Mouse (Mus musculus) MEL (cell line): ENCODE results near the gene Rbm25. TPM values are rescaled to one million over a fixed set of nuclear protein-coding genes. Genes with fewer than 3 reads are reported as not detected.

Experiments
- DNase-seq: peaks from one replicate; pipeline ENCODE4 v3.0.0; 2011; ENCODE audit warnings: low read depth, low spot score
- H3K27ac ChIP-seq: 2 replicates; pipeline ENCODE4 v1.5.1; 2012; ENCODE audit warnings: low read depth, mild to moderate bottlenecking, control low read depth, low read length, moderate library complexity; ENCODE audit not compliant: control insufficient read depth
- H3K27me3 ChIP-seq, 2 experiments: fragments of 150-350 bp in 1 of 2; sonication (generic) in 1 of 2; 2 replicates each; pipeline ENCODE4 v1.6.1; 2012; ENCODE audit warnings: low read length in 2 of 2, mild to moderate bottlenecking in 2 of 2, improper control_type of control experiment in 1 of 2, moderate library complexity in 1 of 2; ENCODE audit not compliant: insufficient read depth in 2 of 2, control insufficient read depth in 1 of 2
- H3K36me3 ChIP-seq, 2 experiments: 2 replicates each; pipeline ENCODE4 v1.6.1; 2012 to 2014; ENCODE audit warnings: low read length in 2 of 2, improper control_type of control experiment in 1 of 2, inconsistent platforms in 1 of 2, mild to moderate bottlenecking in 1 of 2; ENCODE audit not compliant: insufficient read depth in 2 of 2, control insufficient read depth in 1 of 2
- H3K4me1 ChIP-seq, 2 experiments: fragments of 150-350 bp in 1 of 2; sonication (generic) in 1 of 2; 2 replicates each; pipeline ENCODE4 v1.6.1; 2012; ENCODE audit warnings: low read length in 2 of 2, improper control_type of control experiment in 1 of 2, mild to moderate bottlenecking in 1 of 2; ENCODE audit not compliant: insufficient read depth in 2 of 2, control insufficient read depth in 1 of 2
- H3K4me3 ChIP-seq, 2 experiments: fragments of 150-350 bp in 1 of 2; sonication (generic) in 1 of 2; 2 replicates each; pipeline ENCODE4 v1.5.1; 2012; ENCODE audit warnings: low read depth in 2 of 2, low read length in 2 of 2, mild to moderate bottlenecking in 2 of 2, moderate library complexity in 2 of 2, control low read depth in 1 of 2, improper control_type of control experiment in 1 of 2; ENCODE audit not compliant: control insufficient read depth in 1 of 2, insufficient read depth in 1 of 2
- H3K79me2 ChIP-seq: 2 replicates; pipeline ENCODE4 v1.6.1; 2012; ENCODE audit warnings: mild to moderate bottlenecking, low read length, moderate library complexity; ENCODE audit not compliant: control insufficient read depth, poor library complexity, insufficient read depth
- H3K9ac ChIP-seq: 2 replicates; pipeline ENCODE4 v1.6.1; 2012; ENCODE audit warnings: low read depth, mild to moderate bottlenecking, control low read depth, low read length, moderate library complexity; ENCODE audit not compliant: control insufficient read depth, poor library complexity, severe bottlenecking
- H3K9me3 ChIP-seq: fragments of 150-350 bp; sonication (generic); replicated peaks from 2 replicates; pipeline ENCODE4 v1.6.1; 2012; ENCODE audit warnings: mild to moderate bottlenecking, low read length, improper control_type of control experiment, moderate library complexity; ENCODE audit not compliant: insufficient read depth
- BHLHE40 ChIP-seq: IDR thresholded peaks from 2 replicates; pipeline ENCODE4 v1.6.1; 2012; ENCODE audit warnings: low read depth, mild to moderate bottlenecking, inconsistent platforms, low read length, improper control_type of control experiment, borderline replicate concordance
- CHD1 ChIP-seq: IDR thresholded peaks from 2 replicates; pipeline ENCODE4 v1.6.1; 2012; ENCODE audit warnings: low read depth, mild to moderate bottlenecking, inconsistent platforms, low read length, improper control_type of control experiment
- CTCF ChIP-seq, 3 experiments: IDR thresholded peaks in 2 of 3; conservative IDR thresholded peaks in 1 of 3; 2 replicates each; pipeline ENCODE4 v1.5.1; 2011 to 2012; ENCODE audit warnings: low read length in 3 of 3, low read depth in 2 of 3, mild to moderate bottlenecking in 2 of 3, improper control_type of control experiment in 1 of 3, inconsistent platforms in 1 of 3, mixed read lengths in 1 of 3, moderate library complexity in 1 of 3; ENCODE audit not compliant: control insufficient read depth in 1 of 3, insufficient read depth in 1 of 3, poor library complexity in 1 of 3, severe bottlenecking in 1 of 3
- ELF1 ChIP-seq: IDR thresholded peaks from 2 replicates; pipeline ENCODE4 v1.6.1; 2014; ENCODE audit warnings: low read depth, mild to moderate bottlenecking, inconsistent platforms, low read length, improper control_type of control experiment, moderate library complexity
- EP300 ChIP-seq, 2 experiments: IDR thresholded peaks; 2 replicates each; pipeline ENCODE4 v1.6.1; 2011; ENCODE audit warnings: improper control_type of control experiment in 2 of 2, low read length in 2 of 2, low read depth in 1 of 2, mild to moderate bottlenecking in 1 of 2
- ETS1 ChIP-seq: IDR thresholded peaks from 2 replicates; pipeline ENCODE4 v1.6.1; 2012; ENCODE audit warnings: low read depth, mild to moderate bottlenecking, inconsistent platforms, low read length, improper control_type of control experiment, moderate library complexity
- GABPA ChIP-seq: IDR thresholded peaks from 2 replicates; pipeline ENCODE4 v1.6.1; 2012; ENCODE audit warnings: low read depth, mild to moderate bottlenecking, inconsistent platforms, low read length, improper control_type of control experiment, moderate library complexity
- GATA1 ChIP-seq: IDR thresholded peaks from 2 replicates; pipeline ENCODE4 v1.6.1; 2011; ENCODE audit warnings: low read depth, low read length, improper control_type of control experiment
- HCFC1 ChIP-seq: IDR thresholded peaks from 2 replicates; pipeline ENCODE4 v1.6.1; 2012; ENCODE audit warnings: low read depth, mild to moderate bottlenecking, inconsistent platforms, low read length, improper control_type of control experiment, moderate library complexity
- JUND ChIP-seq: IDR thresholded peaks from 2 replicates; pipeline ENCODE4 v1.6.1; 2011; ENCODE audit warnings: low read depth, mild to moderate bottlenecking, improper control_type of control experiment, low read length
- KAT2A ChIP-seq: conservative IDR thresholded peaks from 2 replicates; pipeline ENCODE4 v1.6.1; 2012; ENCODE audit warnings: low read depth, low read length, improper control_type of control experiment, inconsistent platforms
- MAFK ChIP-seq: IDR thresholded peaks from 2 replicates; pipeline ENCODE4 v1.6.1; 2011; ENCODE audit warnings: low read depth, mild to moderate bottlenecking, low read length, improper control_type of control experiment, borderline replicate concordance
- MAX ChIP-seq: IDR thresholded peaks from 2 replicates; pipeline ENCODE4 v1.6.1; 2011; ENCODE audit warnings: low read length, improper control_type of control experiment
- MEF2A ChIP-seq: IDR thresholded peaks from 2 replicates; pipeline ENCODE4 v1.6.1; 2014; ENCODE audit warnings: low read depth, mild to moderate bottlenecking, inconsistent platforms, low read length, improper control_type of control experiment; ENCODE audit not compliant: poor library complexity, insufficient replicate concordance, severe bottlenecking; ENCODE audit errors: extremely low read depth
- MYB ChIP-seq: IDR thresholded peaks from 2 replicates; pipeline ENCODE4 v1.6.1; 2011; ENCODE audit warnings: mild to moderate bottlenecking, low read depth, low read length, improper control_type of control experiment
- MYC ChIP-seq: IDR thresholded peaks from 2 replicates; pipeline ENCODE4 v1.6.1; 2011; ENCODE audit warnings: low read depth, mild to moderate bottlenecking, low read length, improper control_type of control experiment, moderate library complexity
- NRF1 ChIP-seq: IDR thresholded peaks from 2 replicates; pipeline ENCODE4 v1.6.1; 2014; ENCODE audit warnings: low read depth, mild to moderate bottlenecking, inconsistent platforms, low read length, improper control_type of control experiment, moderate library complexity; ENCODE audit not compliant: poor library complexity, insufficient read depth, severe bottlenecking
- POLR2AphosphoS2 ChIP-seq: IDR thresholded peaks from 2 replicates; pipeline ENCODE4 v1.6.1; 2011; ENCODE audit warnings: low read length, improper control_type of control experiment
- POLR2AphosphoS5 ChIP-seq: IDR thresholded peaks from 2 replicates; pipeline ENCODE4 v1.6.1; 2012; ENCODE audit warnings: low read depth, borderline replicate concordance, mild to moderate bottlenecking, inconsistent platforms, low read length, moderate library complexity, mixed read lengths
- SIN3A ChIP-seq: IDR thresholded peaks from 2 replicates; pipeline ENCODE4 v1.6.1; 2012; ENCODE audit warnings: low read length, improper control_type of control experiment, inconsistent platforms
- SMC3 ChIP-seq: IDR thresholded peaks from 2 replicates; pipeline ENCODE4 v1.6.1; 2011; ENCODE audit warnings: low read depth, low read length, improper control_type of control experiment
- TAL1 ChIP-seq: IDR thresholded peaks from 2 replicates; pipeline ENCODE4 v1.6.1; 2012; ENCODE audit warnings: mild to moderate bottlenecking, inconsistent platforms, low read length, moderate library complexity, mixed read lengths
- TCF12 ChIP-seq: IDR thresholded peaks from 2 replicates; pipeline ENCODE4 v1.6.1; 2014; ENCODE audit warnings: low read depth, mild to moderate bottlenecking, inconsistent platforms, low read length, improper control_type of control experiment, moderate library complexity
- UBTF ChIP-seq: IDR thresholded peaks from 2 replicates; pipeline ENCODE4 v1.6.1; 2012; ENCODE audit warnings: low read depth, mild to moderate bottlenecking, inconsistent platforms, low read length, improper control_type of control experiment, moderate library complexity, borderline replicate concordance; ENCODE audit not compliant: insufficient read depth
- USF1 ChIP-seq: IDR thresholded peaks from 2 replicates; pipeline ENCODE4 v1.6.1; 2014; ENCODE audit warnings: low read depth, mild to moderate bottlenecking, inconsistent platforms, low read length, improper control_type of control experiment, moderate library complexity
- ZC3H11A ChIP-seq: IDR thresholded peaks from 2 replicates; pipeline ENCODE4 v1.6.1; 2012; ENCODE audit warnings: low read depth, mild to moderate bottlenecking, inconsistent platforms, low read length, improper control_type of control experiment
- ZKSCAN1 ChIP-seq: IDR thresholded peaks from 2 replicates; pipeline ENCODE4 v1.6.1; 2012; ENCODE audit warnings: low read depth, mild to moderate bottlenecking, inconsistent platforms, low read length, improper control_type of control experiment, moderate library complexity
- ZNF384 ChIP-seq: IDR thresholded peaks from 2 replicates; pipeline ENCODE4 v1.6.1; 2012; ENCODE audit warnings: low read depth, mild to moderate bottlenecking, inconsistent platforms, low read length, improper control_type of control experiment
- polyA plus RNA-seq, 2 experiments: library from polyadenylated mRNA; stranded (reverse) in 1 of 2; unstranded in 1 of 2; fragments of >175 nt in 1 of 2; fragments of >200 nt in 1 of 2; gene quantifications; 2 replicates each; pipeline versions ENCODE4 v1.2.1 to v1.2.4; 2012; ENCODE audit warnings: low replicate concordance in 2 of 2, low read depth in 1 of 2; ENCODE audit not compliant: insufficient read length in 2 of 2, insufficient read depth in 1 of 2, missing spikeins in 1 of 2
- total RNA-seq: library from RNA; depleted of rRNA; stranded (reverse); fragments of 300-350 nt; gene quantifications from 2 replicates; pipeline ENCODE4 v1.2.3, GENCODE M21; 2012

The Rbm25 gene
- total and polyA plus RNA-seq, 3 experiments, result 77.3 to 375 (median 124) TPM

DNA sequence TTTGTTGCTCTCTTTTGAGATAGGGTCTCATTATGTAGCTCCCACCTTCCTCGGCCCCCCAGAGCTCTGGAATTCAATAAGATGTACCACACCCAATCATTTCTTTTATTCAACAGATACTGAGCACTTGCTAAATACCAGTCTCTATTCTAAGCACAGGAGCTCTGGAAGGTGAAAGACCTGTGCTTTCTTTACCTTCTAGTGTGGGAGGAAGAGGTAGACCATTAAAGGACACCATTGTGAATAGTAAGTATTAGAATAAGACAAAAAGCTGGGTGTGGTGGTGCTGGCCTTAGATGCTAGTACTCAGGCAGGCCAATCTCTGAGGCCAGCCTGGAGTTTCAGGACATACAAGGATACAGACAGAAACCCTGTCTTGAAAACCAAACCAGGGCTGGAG is 6.7 kb upstream of the Rbm25 start:
- Histone ChIP-seq H3K27me3 (no peaks in the 10 kb centered on the region), H3K4me3 (no peak overlapping the region), H3K27ac (no peak overlapping the region), H3K9ac (no peak overlapping the region), H3K4me1 (no peaks in the 10 kb centered on the region), H3K36me3 (no peaks in the 10 kb centered on the region), H3K9me3 (no peaks in the 10 kb centered on the region), H3K79me2 (no peaks in the 10 kb centered on the region)
- DNase-seq, result no peak
- TF ChIP-seq MAFK, result no peak
- TF ChIP-seq GATA1, result no peak
- no peak for TF ChIP-seq ZNF384
- TF ChIP-seq CHD1, result no peak
- TF ChIP-seq MYB, result no peak
- no peak for TF ChIP-seq NRF1

DNA sequence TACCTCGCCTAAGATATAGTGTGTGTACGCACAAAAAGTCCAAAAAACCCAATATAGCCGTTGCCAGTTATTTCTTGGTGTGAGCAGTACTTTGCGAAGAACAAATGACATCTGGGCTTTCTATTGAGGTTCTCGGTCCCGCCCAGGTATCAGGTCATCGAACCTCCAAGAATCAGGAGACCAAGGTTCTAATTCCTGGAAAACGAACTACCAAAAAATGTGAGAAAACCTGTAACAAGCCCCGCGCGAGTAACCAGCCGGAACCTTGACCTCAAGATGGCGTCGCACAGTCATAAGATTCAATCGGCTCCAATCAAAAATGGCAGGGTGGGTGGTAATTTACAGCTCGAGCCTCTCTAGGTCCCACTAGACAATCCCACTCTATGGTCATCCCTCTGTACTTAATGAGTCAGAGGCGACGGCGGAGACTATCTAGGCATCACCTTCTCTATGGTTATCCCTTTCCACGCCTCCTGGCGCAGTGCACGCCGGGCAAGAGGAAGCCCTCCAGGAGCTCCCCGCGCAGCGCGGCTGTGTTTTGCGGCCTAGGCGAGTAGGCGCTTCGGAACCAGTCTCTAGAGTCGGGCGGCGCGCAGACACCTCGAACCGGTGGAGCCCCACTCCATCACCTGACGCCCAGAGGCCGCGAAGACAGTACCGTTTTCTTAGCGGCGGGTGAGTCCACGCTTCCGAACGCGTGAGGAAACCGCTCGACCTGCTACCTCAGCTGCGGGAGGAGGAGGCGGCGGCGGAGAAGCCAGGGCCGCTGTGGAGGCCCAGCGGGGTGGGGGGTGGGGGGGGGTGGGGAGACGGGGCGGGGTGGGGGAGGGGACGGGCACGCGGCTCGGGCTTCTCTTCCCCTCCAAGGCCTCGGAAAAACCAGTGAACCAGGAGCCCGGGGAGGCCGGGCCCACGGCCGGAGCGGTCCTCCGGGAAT is 975 bp downstream of the Rbm25 start:
- H3K36me3 ChIP-seq, result peaks cover 23 to 33% of the 10 kb centered on the region in 2 experiments
- H3K4me1 ChIP-seq, result peaks cover 0 to 8% of the 10 kb centered on the region in 2 experiments; a peak in 1 of 4 replicates
- peak; percentile 99 for DNase-seq
- H3K27me3 ChIP-seq, result no peaks in the 10 kb centered on the region
- H3K4me3 ChIP-seq, result peak overlapping the region; percentile 84 to 99
- H3K9me3 ChIP-seq, result no peaks in the 10 kb centered on the region
- H3K79me2 ChIP-seq, result peaks cover 43% of the 10 kb centered on the region
- peak overlapping the region; percentile 97 for H3K27ac ChIP-seq
- peak overlapping the region; percentile 100 for H3K9ac ChIP-seq
- TF ChIP-seq MYC, result peak; percentile 93
- TF ChIP-seq ZNF384, result no peak
- TF ChIP-seq EP300 (IDR thresholded peaks at IDR 0.05; ENCODE audit: low read depth in 1 of 2, low read length in 2 of 2), result no peak
- TF ChIP-seq JUND, result no peak
- no peak for TF ChIP-seq TAL1
- TF ChIP-seq GATA1, result no peak
- TF ChIP-seq KAT2A, result peak; percentile 88
- TF ChIP-seq SMC3, result no peak
- no peak for TF ChIP-seq MEF2A
- no peak for TF ChIP-seq BHLHE40
- peak; percentile 54; the same call in 1 of the 2 replicates for TF ChIP-seq POLR2AphosphoS2
- peak; percentile 84; the same call in 1 of the 2 replicates for TF ChIP-seq SIN3A
- TF ChIP-seq HCFC1, result peak; percentile 95
- TF ChIP-seq MYB, result no peak
- TF ChIP-seq ZC3H11A, result 0 out of 2 replicates have a peak, but pooled peaks have one; percentile 13
- TF ChIP-seq MAX, result no peak; the same call in none of the 2 replicates
- TF ChIP-seq TCF12, result peak; percentile 75
- no peak for TF ChIP-seq ZKSCAN1
- TF ChIP-seq GABPA, result no peak; the same call in 1 of the 2 replicates
- TF ChIP-seq ELF1, result peak; percentile 85
- TF ChIP-seq CTCF (IDR thresholded peaks at IDR 0.05 in 2 of 3, conservative IDR thresholded peaks at IDR 0.05 in 1 of 3; ENCODE audit: control insufficient read depth in 1 of 3, insufficient read depth in 1 of 3, low read depth in 2 of 3, low read length in 3 of 3, poor library complexity in 1 of 3, severe bottlenecking in 1 of 3), result no peak
- 0 out of 2 replicates have a peak, but pooled peaks have one; percentile 13 for TF ChIP-seq UBTF
- TF ChIP-seq USF1, result peak; percentile 81
- TF ChIP-seq POLR2AphosphoS5, result no peak; the same call in 1 of the 2 replicates
- peak; percentile 40; the same call in 1 of the 2 replicates for TF ChIP-seq ETS1
